Mouse (Mus musculus): ENCODE measurements around the gene Irf4.

The Irf4 gene

DNA sequence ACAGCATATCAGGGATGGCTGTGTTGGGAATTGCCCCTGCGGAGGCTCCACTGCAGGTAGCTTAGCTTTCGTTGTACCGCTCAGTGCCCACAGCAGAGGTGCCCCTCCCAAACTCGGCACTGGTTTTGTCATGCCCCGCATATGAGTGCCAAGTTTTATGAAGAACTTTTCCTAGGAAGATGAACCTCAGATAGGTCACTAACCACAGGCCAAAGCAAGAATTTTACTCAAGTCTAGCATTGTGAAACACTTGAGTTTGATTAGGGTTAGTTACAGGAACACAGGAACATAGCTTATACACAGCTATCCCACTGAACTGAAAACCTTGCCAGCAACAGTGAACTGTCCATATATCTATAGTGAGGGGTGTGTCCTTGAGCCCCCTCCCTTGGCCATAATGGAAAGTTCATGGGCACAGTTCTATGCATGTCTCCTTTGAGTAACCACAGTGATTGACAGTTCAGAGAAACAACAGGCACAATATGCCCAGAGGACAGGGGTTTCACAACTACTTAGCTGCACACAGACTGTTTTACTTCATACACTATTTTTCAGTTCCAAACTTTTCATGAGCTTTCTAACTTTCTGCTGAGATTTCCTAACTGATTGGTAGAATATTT, 53.4 kb downstream of the Irf4 start:
- no peak for DNase-seq (ENCODE audit: low read depth, low spot score)

DNA sequence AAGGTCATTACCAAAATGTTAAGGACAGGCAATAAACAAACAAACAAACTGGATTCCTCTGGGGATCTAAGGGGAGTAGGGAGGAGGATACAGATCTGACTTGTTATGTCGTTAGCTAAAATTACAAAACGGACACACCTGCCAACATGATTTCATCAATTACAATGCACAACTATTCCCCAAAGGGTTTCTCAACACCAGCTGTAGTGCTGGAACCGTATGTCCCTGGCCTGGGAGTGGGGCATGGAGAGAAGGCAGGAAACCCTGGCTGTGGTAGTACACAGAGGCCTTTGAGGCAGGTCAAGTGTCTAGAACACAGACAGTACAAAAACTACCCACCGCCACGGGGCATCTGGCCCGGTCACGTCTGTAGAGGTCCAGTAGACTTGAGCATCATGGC, 60.2 kb downstream of the Irf4 start:
- DNase-seq (ENCODE audit: low read depth, low spot score), result no peak

- no peak for DNase-seq (ENCODE audit: low read depth, low spot score)
These were observed 64.4 kb downstream of the Irf4 start for GRCm38 (mm10) chr13:30813464-30813863.

GRCm38 (mm10) chr13:30814256-30814655, 65.2 kb downstream of the Irf4 start:
- DNase-seq (ENCODE audit: low read depth, low spot score), result no peak
